Mouse (Mus musculus) cerebellum, adult (tissue): ENCODE results near the gene Mecom.
"Not testable (repeated sequence)": the region's sequence is repeated elsewhere in the genome, so short reads cannot be mapped to it uniquely, and the experiment has no call there.

Source experiments
- ATAC-seq: cut with Nextera tagmentation; 2 replicates; pipeline ENCODE4 v1.9.2; 2017; ENCODE audit warnings: mild to moderate bottlenecking, moderate library complexity, mixed read lengths; ENCODE audit not compliant: insufficient number of reproducible peaks, low FRiP score, low TSS enrichment

Gene Mecom

GRCm38 (mm10) chr3:30269253-30269652 lies 278.6 kb downstream of the Mecom start:
- no peak for ATAC-seq

- ATAC-seq = no peak
These were observed 286.9 kb downstream of the Mecom start for GRCm38 (mm10) chr3:30260945-30261344.

GRCm38 (mm10) chr3:30258421-30258820 lies 289.4 kb downstream of the Mecom start:
- no peak for ATAC-seq

DNA sequence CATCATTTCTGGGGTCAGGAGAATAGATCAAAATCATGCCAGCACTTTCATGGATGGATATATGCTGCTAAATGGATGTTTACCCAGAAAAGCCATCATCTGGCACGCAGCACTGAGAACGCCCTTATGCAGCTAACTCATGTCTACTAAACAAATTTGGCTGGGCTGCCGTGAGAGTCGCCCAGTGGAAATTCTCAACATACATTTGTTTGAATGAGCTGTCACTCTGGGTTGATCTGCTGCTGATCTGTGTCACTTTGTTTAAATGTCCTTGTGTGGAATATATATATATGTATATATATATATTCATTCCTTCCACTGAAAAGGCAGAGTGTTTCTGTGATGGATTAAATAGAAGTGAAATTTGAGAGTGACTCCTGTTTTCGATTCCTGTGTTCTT lies 290.0 kb downstream of the Mecom start:
- no peak for ATAC-seq

DNA sequence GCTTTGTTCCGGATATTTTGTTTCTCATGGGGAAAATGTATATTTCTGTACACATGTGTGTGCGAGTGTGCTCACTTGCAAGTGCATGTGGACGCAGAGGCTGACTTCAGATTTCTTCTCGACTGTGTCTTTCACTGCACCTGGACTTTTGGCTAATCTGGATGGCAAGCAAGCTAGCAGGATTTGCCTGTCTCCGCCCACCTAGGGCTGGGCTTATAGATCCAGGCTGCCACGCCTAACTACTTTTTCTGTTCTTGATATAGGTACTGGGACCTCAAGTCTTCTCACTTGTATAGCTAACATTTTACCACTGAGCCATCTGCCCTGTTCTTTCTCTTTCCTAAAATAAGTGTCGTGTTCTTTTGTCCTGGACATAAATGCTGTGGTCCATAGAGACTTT lies 290.9 kb downstream of the Mecom start:
- no peak for ATAC-seq

DNA sequence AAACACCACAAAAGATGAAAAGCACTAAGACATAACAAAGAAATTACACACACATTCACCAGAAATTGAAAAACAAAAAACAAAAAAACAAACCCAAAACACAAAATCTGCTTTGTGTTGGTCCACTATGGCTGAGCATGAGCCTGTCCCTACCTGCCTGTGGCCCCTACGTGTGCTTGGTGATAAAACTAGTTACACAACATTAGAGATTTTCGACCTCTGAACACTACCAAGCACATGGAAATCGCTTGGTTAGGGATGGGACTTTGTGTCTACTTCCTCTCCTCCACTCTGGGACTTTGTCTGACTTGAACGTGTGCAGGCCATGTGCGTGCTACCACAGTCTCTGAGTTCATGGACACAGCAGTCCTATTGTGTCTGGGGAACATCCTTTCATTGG lies 292.0 kb downstream of the Mecom start:
- ATAC-seq = no peak

- no peak for ATAC-seq
These were observed 293.4 kb downstream of the Mecom start for GRCm38 (mm10) chr3:30254451-30254850.

- ATAC-seq = no peak
These were observed 294.1 kb downstream of the Mecom start for GRCm38 (mm10) chr3:30253714-30254113.

GRCm38 (mm10) chr3:30248656-30249384 lies 299.0 kb downstream of the Mecom start:
- ATAC-seq = no peak

- no peak for ATAC-seq
These were observed 300.6 kb downstream of the Mecom start for GRCm38 (mm10) chr3:30247256-30247655.

DNA sequence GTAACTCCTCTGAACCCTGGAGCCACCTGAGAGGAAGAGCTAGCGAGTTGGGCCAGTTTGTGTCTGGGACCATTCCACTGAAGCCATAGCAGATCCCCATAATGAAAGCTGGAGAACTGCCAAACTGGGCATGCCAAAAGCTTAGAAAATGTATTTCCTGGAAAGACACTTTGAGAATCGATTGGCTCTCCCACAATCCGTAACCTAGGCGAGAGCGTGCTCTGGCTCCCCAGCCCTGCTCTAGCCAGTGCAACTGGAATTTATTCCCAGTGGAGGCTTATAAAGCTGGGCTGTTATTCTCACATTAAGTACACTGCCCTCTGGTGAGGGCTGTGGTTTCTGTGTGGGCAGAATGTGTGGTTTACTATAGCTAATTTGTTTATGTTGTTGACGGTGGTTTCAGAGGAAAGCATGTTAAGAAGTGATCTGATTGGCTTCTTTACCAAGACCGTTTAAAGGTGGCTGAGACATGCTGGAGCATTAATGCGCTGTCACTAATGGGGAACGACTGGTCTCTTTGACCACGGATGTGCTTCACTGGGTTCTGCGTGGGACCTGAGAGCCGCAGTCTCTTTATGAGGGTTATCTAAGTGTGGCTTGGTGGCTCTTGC lies 301.3 kb downstream of the Mecom start:
- no peak for ATAC-seq

DNA sequence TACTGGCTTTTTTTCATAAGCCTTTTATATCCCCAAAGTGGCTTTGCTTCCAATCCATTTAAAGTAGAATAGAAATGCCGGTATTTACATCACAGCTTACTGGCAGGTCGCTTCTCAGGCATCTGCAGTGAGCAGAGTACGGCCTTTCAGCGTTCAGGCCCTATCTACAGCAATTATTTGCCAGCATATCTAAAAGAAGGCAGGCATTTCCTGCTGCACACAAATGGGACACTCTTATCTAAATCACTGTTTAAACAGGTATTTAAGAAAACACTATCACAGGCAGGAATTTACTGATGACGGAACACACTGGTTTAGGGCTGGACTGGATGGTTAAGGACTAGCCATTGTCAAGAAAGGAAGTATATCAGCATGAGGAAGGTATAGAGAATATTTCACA lies 301.9 kb downstream of the Mecom start:
- ATAC-seq = no peak

- no peak for ATAC-seq
These were observed 303.4 kb downstream of the Mecom start for GRCm38 (mm10) chr3:30244401-30244871.

DNA sequence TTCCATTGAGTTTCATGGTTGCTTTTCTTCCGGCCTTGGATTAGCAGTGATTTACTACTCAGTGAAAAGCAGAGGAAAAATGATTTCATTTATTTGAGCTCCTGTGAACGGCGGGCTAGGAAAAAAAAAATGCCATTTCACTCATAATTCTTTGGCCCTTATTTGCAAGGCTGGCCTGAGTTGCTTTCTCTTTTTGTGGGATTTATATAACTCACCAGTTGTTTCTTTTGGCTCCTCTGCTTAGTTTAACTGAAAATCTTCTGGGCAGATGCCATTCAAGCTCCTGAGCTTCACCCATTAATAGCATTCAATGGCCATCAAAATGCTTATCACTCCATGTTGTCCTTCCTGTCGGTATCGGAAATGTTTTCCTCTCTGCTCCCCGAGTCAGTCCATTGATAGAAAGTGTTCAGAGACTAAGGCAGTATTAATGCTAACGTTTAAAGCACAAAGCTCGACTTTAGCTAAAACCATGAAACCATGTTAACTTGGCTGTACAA lies 304.0 kb downstream of the Mecom start:
- no peak for ATAC-seq

DNA sequence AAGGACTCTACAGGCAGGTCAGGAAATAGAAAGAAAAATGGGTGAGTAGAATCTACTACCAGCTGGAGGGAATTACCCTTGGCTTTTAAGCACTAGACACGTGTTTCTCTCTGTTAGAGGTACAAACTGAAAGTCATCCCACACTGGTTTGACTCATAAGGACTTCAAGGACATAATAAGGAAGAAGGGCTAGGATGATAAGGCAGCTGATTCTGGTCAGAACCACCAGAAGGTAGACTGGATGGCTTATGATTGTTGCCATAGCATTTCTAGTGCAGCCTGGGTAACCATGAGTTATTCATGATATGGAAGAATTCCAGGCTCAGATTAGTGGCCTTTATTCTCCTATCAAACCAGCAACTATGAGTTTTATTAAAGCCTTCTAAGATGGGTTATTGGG lies 308.4 kb downstream of the Mecom start:
- ATAC-seq = no peak

DNA sequence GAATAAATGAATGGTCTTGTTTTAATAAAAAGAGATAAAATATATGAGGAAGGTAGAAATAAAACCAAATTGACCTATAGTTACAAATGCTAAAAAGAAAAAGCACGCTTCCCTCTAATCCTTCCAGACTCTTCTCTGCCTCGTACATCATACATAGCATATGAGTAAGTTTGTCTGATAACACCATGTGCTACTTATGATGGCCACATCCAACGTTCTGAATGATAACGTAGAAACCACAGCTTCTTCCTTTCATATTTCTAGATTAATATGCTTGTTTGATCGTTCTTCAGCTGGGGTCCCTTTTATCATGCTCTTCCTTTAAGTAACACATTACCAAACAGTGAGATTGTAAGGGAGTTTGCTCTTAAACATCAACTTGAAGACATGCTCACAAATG lies 310.3 kb downstream of the Mecom start:
- ATAC-seq = no peak

GRCm38 (mm10) chr3:30234018-30234417 lies 313.8 kb downstream of the Mecom start:
- no peak for ATAC-seq

GRCm38 (mm10) chr3:30227964-30228670 lies 319.7 kb downstream of the Mecom start:
- no peak for ATAC-seq

DNA sequence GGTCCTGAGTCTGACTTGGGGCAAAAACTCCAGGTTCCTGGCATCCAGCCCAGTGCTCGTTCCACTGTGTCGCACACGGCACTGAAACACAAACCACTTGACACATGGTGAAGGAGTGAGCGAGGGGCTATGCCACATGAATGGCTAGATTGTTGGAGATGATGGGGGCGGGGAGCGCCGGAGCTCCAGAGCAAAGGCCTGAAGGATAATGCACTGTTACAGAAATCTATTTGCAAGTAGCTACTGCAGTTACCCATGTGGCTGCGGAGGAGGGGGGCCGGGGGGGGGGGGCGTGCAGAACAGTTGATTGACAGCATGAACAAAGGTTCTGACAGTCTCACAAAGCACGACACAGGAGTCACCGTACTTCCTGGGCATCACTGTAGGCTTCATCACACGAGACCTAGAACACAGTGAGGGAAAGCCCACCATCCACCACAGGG lies 320.9 kb downstream of the Mecom start:
- no peak for ATAC-seq

GRCm38 (mm10) chr3:30225200-30225599 lies 322.6 kb downstream of the Mecom start:
- ATAC-seq = not testable (repeated sequence)

GRCm38 (mm10) chr3:30220701-30221412 lies 327.0 kb downstream of the Mecom start:
- ATAC-seq = no peak
